Mouse (Mus musculus) CH12.LX (cell line): ENCODE measurements around the gene Prss16. TPM values are rescaled to one million over a fixed set of nuclear protein-coding genes. Genes with fewer than 3 reads are reported as not detected.

ENCODE experiments used
- DNase-seq: peaks from one replicate; pipeline ENCODE4 v3.0.0-alpha.2; 2013; ENCODE audit errors: extremely low read depth
- H3K27ac ChIP-seq: 2 replicates; pipeline ENCODE4 v1.5.1; 2012; ENCODE audit warnings: low read depth, mild to moderate bottlenecking, control low read depth, moderate library complexity; ENCODE audit not compliant: insufficient read depth
- H3K27me3 ChIP-seq: replicated peaks from 2 replicates; pipeline ENCODE3; 2012; ENCODE audit warnings: inconsistent platforms
- H3K36me3 ChIP-seq, 2 experiments: replicated peaks in 1 of 2; 2 replicates each; pipeline versions ENCODE3 to v1.6.1; 2012; ENCODE audit warnings: inconsistent platforms in 1 of 2, low read length in 1 of 2, mild to moderate bottlenecking in 1 of 2, mixed read lengths in 1 of 2, moderate library complexity in 1 of 2; ENCODE audit not compliant: control insufficient read depth in 1 of 2, insufficient read depth in 1 of 2
- H3K4me1 ChIP-seq, 2 experiments: 2 replicates each; pipeline ENCODE4 v1.6.1; 2012; ENCODE audit warnings: inconsistent platforms in 1 of 2, moderate library complexity in 1 of 2; ENCODE audit not compliant: insufficient read depth in 2 of 2, control insufficient read depth in 1 of 2
- H3K4me2 ChIP-seq: 2 replicates; pipeline ENCODE4 v1.6.1; 2012; ENCODE audit warnings: low read depth, mild to moderate bottlenecking, control low read depth; ENCODE audit not compliant: poor library complexity, insufficient read depth, severe bottlenecking
- H3K4me3 ChIP-seq, 3 experiments: fragments of 150-350 bp in 1 of 3; sonication (generic) in 1 of 3; replicated peaks in 1 of 3; 2 replicates each; pipeline versions ENCODE3 to v1.5.1; 2011 to 2012; ENCODE audit warnings: low read depth in 2 of 3, low read length in 2 of 3, mild to moderate bottlenecking in 2 of 3, moderate library complexity in 2 of 3, control low read depth in 1 of 3, improper control_type of control experiment in 1 of 3, inconsistent platforms in 1 of 3, mixed read lengths in 1 of 3; ENCODE audit not compliant: poor library complexity in 1 of 3
- H3K79me2 ChIP-seq: replicated peaks from 2 replicates; pipeline ENCODE4 v1.6.1; 2012; ENCODE audit warnings: mild to moderate bottlenecking, moderate library complexity; ENCODE audit not compliant: control insufficient read depth, poor library complexity, insufficient read depth, severe bottlenecking; ENCODE audit errors: extremely low read depth
- H3K9ac ChIP-seq: 2 replicates; pipeline ENCODE4 v1.6.1; 2012; ENCODE audit warnings: low read depth, mild to moderate bottlenecking, control low read depth, moderate library complexity; ENCODE audit not compliant: insufficient read depth
- H3K9me3 ChIP-seq: replicated peaks from 2 replicates; pipeline ENCODE3; 2012; ENCODE audit warnings: low read length, inconsistent platforms, mixed read lengths
- E2F4 ChIP-seq: IDR thresholded peaks from 2 replicates; pipeline ENCODE4 v1.6.1; 2011; ENCODE audit warnings: low read depth, low read length, improper control_type of control experiment; ENCODE audit not compliant: insufficient replicate concordance
- ELF1 ChIP-seq: IDR thresholded peaks from 2 replicates; pipeline ENCODE4 v1.6.1; 2014; ENCODE audit warnings: low read depth, mild to moderate bottlenecking, inconsistent platforms, low read length, improper control_type of control experiment
- HCFC1 ChIP-seq: IDR thresholded peaks from 2 replicates; pipeline ENCODE4 v1.6.1; 2012; ENCODE audit warnings: low read depth, mild to moderate bottlenecking, inconsistent platforms, low read length, improper control_type of control experiment
- MAFK ChIP-seq: IDR thresholded peaks from 2 replicates; pipeline ENCODE4 v1.6.1; 2011; ENCODE audit warnings: low read length, improper control_type of control experiment; ENCODE audit not compliant: insufficient replicate concordance
- MXI1 ChIP-seq: IDR thresholded peaks from 2 replicates; pipeline ENCODE4 v1.6.1; 2011; ENCODE audit warnings: mild to moderate bottlenecking, low read depth, low read length, improper control_type of control experiment
- NRF1 ChIP-seq: IDR thresholded peaks from 2 replicates; pipeline ENCODE4 v1.6.1; 2014; ENCODE audit warnings: low read depth, mild to moderate bottlenecking, inconsistent platforms, low read length, improper control_type of control experiment, moderate library complexity
- SIN3A ChIP-seq: IDR thresholded peaks from 2 replicates; pipeline ENCODE4 v1.6.1; 2012; ENCODE audit warnings: low read length, improper control_type of control experiment, inconsistent platforms
- TBP ChIP-seq: conservative IDR thresholded peaks from 2 replicates; pipeline ENCODE4 v1.6.1; 2011; ENCODE audit warnings: low read depth, low read length, improper control_type of control experiment
- ZMIZ1 ChIP-seq: IDR thresholded peaks from 2 replicates; pipeline ENCODE4 v1.6.1; 2012; ENCODE audit warnings: low read depth, mild to moderate bottlenecking, inconsistent platforms, low read length, improper control_type of control experiment
- ZNF384 ChIP-seq: IDR thresholded peaks from 2 replicates; pipeline ENCODE4 v1.6.1; 2012; ENCODE audit warnings: low read depth, low read length, improper control_type of control experiment, inconsistent platforms
- dilution Hi-C: fragments of 300-500 bp; cut with MboI; formaldehyde crosslinking; loops from 2 replicates; pipeline ENCODE4 v1.14.3; 2020; ENCODE audit warnings: low sequenced_read_pairs; ENCODE audit not compliant: extremely low pct_unique_long_range_greater_than_20kb, extremely low pct_ligation_motif_present
- in situ Hi-C: fragments of 300-500 bp; cut with MboI; formaldehyde crosslinking; loops from 3 replicates; pipeline ENCODE4 v1.14.3; 2019; ENCODE audit warnings: low sequenced_read_pairs, low pct_ligation_motif_present, low pct_unique_long_range_greater_than_20kb, mixed read lengths
- polyA plus RNA-seq: library from polyadenylated mRNA; unstranded; fragments of >175 nt; gene quantifications from 2 replicates; pipeline ENCODE4 v1.2.1, GENCODE M21; 2012; ENCODE audit warnings: low read depth; ENCODE audit not compliant: insufficient read length
- total RNA-seq, 2 experiments: library from RNA; depleted of rRNA; stranded (reverse); fragments of 300-350 nt in 1 of 2; fragments of >200 nt in 1 of 2; gene quantifications; 2 replicates each; pipeline ENCODE4 v1.2.3; 2012 to 2014

The Prss16 gene
- total and polyA plus RNA-seq, 3 experiments, result 0.36 to 1.4 (median 0.47) TPM

DNA sequence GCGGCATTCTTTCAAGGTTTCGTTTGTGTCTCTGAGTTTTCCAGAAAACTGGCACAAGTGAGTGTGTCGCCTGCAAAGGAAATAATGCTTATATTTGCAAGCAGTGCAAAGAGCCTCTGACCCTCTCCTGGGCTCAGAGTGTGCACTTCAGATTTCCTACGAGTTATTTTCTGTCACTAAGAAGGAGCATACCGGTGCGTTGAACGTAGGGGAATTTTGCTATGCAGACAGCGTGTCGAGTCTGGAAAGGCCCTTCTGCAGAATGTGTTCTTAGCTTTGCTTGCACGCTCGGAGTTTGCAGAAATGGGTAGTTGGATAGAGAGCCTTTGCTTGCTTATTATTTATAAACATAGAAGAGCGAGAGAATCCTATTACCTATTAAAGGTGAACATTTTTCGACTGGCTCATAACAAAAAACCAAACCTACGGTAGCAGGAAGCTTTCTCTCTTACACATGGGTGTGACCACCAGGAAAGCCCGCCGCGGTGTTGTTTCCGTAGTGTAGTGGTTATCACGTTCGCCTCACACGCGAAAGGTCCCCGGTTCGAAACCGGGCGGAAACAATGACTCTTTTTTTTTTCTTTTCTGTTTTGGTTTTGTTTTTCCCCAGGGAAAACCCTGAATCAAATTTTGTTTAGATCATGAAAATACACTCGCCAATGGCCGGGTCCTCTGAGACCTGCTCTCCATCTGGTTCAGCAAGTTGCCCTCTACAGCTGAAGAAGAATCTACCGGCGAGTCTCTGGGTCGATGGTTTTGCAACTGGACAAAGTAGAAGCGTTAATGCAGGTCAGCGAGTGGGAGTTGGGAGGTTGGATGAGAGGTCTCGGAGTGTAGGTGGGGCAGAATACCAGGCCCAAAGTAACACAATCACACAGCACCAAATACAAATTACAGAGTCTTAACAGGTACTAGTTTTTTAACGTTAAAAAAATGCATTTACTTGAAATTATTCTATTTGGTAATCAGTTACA, 16.8 kb upstream of the Prss16 start (continued):
- peak; percentile 99 for TF ChIP-seq TBP

- dilution Hi-C loops, result no loop called here
- in situ Hi-C loops, result loop anchor here (5.0 to 25.0 kb wide), 3 partner anchors 45 to 847 kb away; partner anchors contain the start of genes Trim27 and Zkscan3
Measured at GRCm38 (mm10) chr13:22022241-22022640, 12.7 kb upstream of the Prss16 start.

GRCm38 (mm10) chr13:22021581-22021980, 12.0 kb upstream of the Prss16 start:
- in situ Hi-C loops, result loop anchor here (5.0 to 25.0 kb wide), 3 partner anchors 44 to 847 kb away; partner anchors contain the start of genes Trim27 and Zkscan3
- Histone ChIP-seq H3K79me2 (no peaks in the 10 kb centered on the region), H3K9ac (peak overlapping the region; percentile 92), H3K4me2 (peak overlapping the region; percentile 91), H3K4me3 (peak overlapping the region; percentile 67 to 72 (median 68)), H3K27ac (peak overlapping the region; percentile 52), H3K27me3 (peaks cover 13% of the 10 kb centered on the region), H3K9me3 (no peaks in the 10 kb centered on the region), H3K4me1 (peaks cover 0 to under 1% of the 10 kb centered on the region in 2 experiments; a peak in 2 of 4 replicates), H3K36me3 (no peaks in the 10 kb centered on the region)
- TF ChIP-seq SIN3A (0 out of 2 replicates have a peak, but pooled peaks have one; percentile 41), MXI1 (no peak), MAFK (peak; percentile 70)
- dilution Hi-C loops, result no loop called here
- no peak for DNase-seq

More at GRCm38 (mm10) chr13:22022241-22022640, 12.7 kb upstream of the Prss16 start:
- Histone ChIP-seq H3K36me3 (no peaks in the 10 kb centered on the region), H3K9ac (peak overlapping the region; percentile 92), H3K4me1 (no peaks in the 10 kb centered on the region; a peak in 1 of 4 replicates), H3K27me3 (peaks cover 13% of the 10 kb centered on the region), H3K79me2 (no peaks in the 10 kb centered on the region), H3K4me3 (peak overlapping the region; percentile 67 to 72 (median 68)), H3K27ac (peak overlapping the region; percentile 52; the same call in 1 of the 2 replicates), H3K4me2 (peak overlapping the region; percentile 91), H3K9me3 (no peaks in the 10 kb centered on the region)
- peak; percentile 96 for DNase-seq
- no peak for TF ChIP-seq ZMIZ1
- peak; percentile 92 for TF ChIP-seq ZNF384
- peak; percentile 34; the same call in 1 of the 2 replicates for TF ChIP-seq NRF1
- TF ChIP-seq MAFK, result peak; percentile 98
- peak; percentile 95 for TF ChIP-seq ELF1
- no peak for TF ChIP-seq HCFC1
- TF ChIP-seq TBP, result peak; percentile 100
- TF ChIP-seq E2F4, result peak; percentile 81; the same call in 1 of the 2 replicates
